Mouse (Mus musculus) olfactory bulb, adult 2 months (tissue): ENCODE results near the gene Srcin1.

Source experiments
- CTCF ChIP-seq: fragments of 200-500 bp; IDR thresholded peaks from 2 replicates; pipeline ENCODE4 v1.5.1; 2012; ENCODE audit warnings: low read depth, mild to moderate bottlenecking, low read length, moderate library complexity; ENCODE audit not compliant: insufficient read depth
- POLR2A ChIP-seq: fragments of 200-500 bp; IDR thresholded peaks from 2 replicates; pipeline ENCODE4 v1.6.1; 2012; ENCODE audit warnings: mild to moderate bottlenecking, low read depth, low read length, moderate library complexity; ENCODE audit not compliant: insufficient read depth

GRCm38 (mm10) chr11:97500720-97501448 lies 75.1 kb downstream of the Srcin1 start:
- no peak for TF ChIP-seq POLR2A
- no peak for TF ChIP-seq CTCF
